Mouse (Mus musculus) CH12.LX (cell line): ENCODE results near the gene Zfhx3. TPM values are rescaled to one million over a fixed set of nuclear protein-coding genes. Genes with fewer than 3 reads are reported as not detected.

Experiments used
- DNase-seq: peaks from one replicate; pipeline ENCODE4 v3.0.0-alpha.2; 2013; ENCODE audit errors: extremely low read depth
- H3K27ac ChIP-seq: 2 replicates; pipeline ENCODE4 v1.5.1; 2012; ENCODE audit warnings: low read depth, mild to moderate bottlenecking, control low read depth, moderate library complexity; ENCODE audit not compliant: insufficient read depth
- H3K27me3 ChIP-seq: replicated peaks from 2 replicates; pipeline ENCODE3; 2012; ENCODE audit warnings: inconsistent platforms
- H3K36me3 ChIP-seq, 2 experiments: replicated peaks in 1 of 2; 2 replicates each; pipeline versions ENCODE3 to v1.6.1; 2012; ENCODE audit warnings: inconsistent platforms in 1 of 2, low read length in 1 of 2, mild to moderate bottlenecking in 1 of 2, mixed read lengths in 1 of 2, moderate library complexity in 1 of 2; ENCODE audit not compliant: control insufficient read depth in 1 of 2, insufficient read depth in 1 of 2
- H3K4me1 ChIP-seq, 2 experiments: 2 replicates each; pipeline ENCODE4 v1.6.1; 2012; ENCODE audit warnings: inconsistent platforms in 1 of 2, moderate library complexity in 1 of 2; ENCODE audit not compliant: insufficient read depth in 2 of 2, control insufficient read depth in 1 of 2
- H3K4me2 ChIP-seq: 2 replicates; pipeline ENCODE4 v1.6.1; 2012; ENCODE audit warnings: low read depth, mild to moderate bottlenecking, control low read depth; ENCODE audit not compliant: poor library complexity, insufficient read depth, severe bottlenecking
- H3K4me3 ChIP-seq, 3 experiments: fragments of 150-350 bp in 1 of 3; sonication (generic) in 1 of 3; replicated peaks in 1 of 3; 2 replicates each; pipeline versions ENCODE3 to v1.5.1; 2011 to 2012; ENCODE audit warnings: low read depth in 2 of 3, low read length in 2 of 3, mild to moderate bottlenecking in 2 of 3, moderate library complexity in 2 of 3, control low read depth in 1 of 3, improper control_type of control experiment in 1 of 3, inconsistent platforms in 1 of 3, mixed read lengths in 1 of 3; ENCODE audit not compliant: poor library complexity in 1 of 3
- H3K79me2 ChIP-seq: replicated peaks from 2 replicates; pipeline ENCODE4 v1.6.1; 2012; ENCODE audit warnings: mild to moderate bottlenecking, moderate library complexity; ENCODE audit not compliant: control insufficient read depth, poor library complexity, insufficient read depth, severe bottlenecking; ENCODE audit errors: extremely low read depth
- H3K9ac ChIP-seq: 2 replicates; pipeline ENCODE4 v1.6.1; 2012; ENCODE audit warnings: low read depth, mild to moderate bottlenecking, control low read depth, moderate library complexity; ENCODE audit not compliant: insufficient read depth
- H3K9me3 ChIP-seq: replicated peaks from 2 replicates; pipeline ENCODE3; 2012; ENCODE audit warnings: low read length, inconsistent platforms, mixed read lengths
- CHD2 ChIP-seq: IDR thresholded peaks from 2 replicates; pipeline ENCODE4 v1.6.1; 2011; ENCODE audit warnings: low read length, improper control_type of control experiment
- CTCF ChIP-seq, 2 experiments: IDR thresholded peaks in 1 of 2; conservative IDR thresholded peaks in 1 of 2; 2 replicates each; pipeline ENCODE4 v1.5.1; 2011 to 2012; ENCODE audit warnings: low read depth in 2 of 2, low read length in 2 of 2, improper control_type of control experiment in 1 of 2, inconsistent platforms in 1 of 2, mild to moderate bottlenecking in 1 of 2, moderate library complexity in 1 of 2
- E2F4 ChIP-seq: IDR thresholded peaks from 2 replicates; pipeline ENCODE4 v1.6.1; 2011; ENCODE audit warnings: low read depth, low read length, improper control_type of control experiment; ENCODE audit not compliant: insufficient replicate concordance
- EP300 ChIP-seq: IDR thresholded peaks from 2 replicates; pipeline ENCODE4 v1.6.1; 2011; ENCODE audit warnings: low read length, improper control_type of control experiment
- GABPA ChIP-seq: IDR thresholded peaks from 2 replicates; pipeline ENCODE4 v1.6.1; 2012; ENCODE audit warnings: low read depth, low read length, improper control_type of control experiment, inconsistent platforms; ENCODE audit not compliant: insufficient replicate concordance
- HCFC1 ChIP-seq: IDR thresholded peaks from 2 replicates; pipeline ENCODE4 v1.6.1; 2012; ENCODE audit warnings: low read depth, mild to moderate bottlenecking, inconsistent platforms, low read length, improper control_type of control experiment
- IRF4 ChIP-seq: IDR thresholded peaks from 2 replicates; pipeline ENCODE4 v1.6.1; 2014; ENCODE audit warnings: low read depth, mild to moderate bottlenecking, inconsistent platforms, low read length, improper control_type of control experiment
- JUN ChIP-seq: IDR thresholded peaks from 2 replicates; pipeline ENCODE4 v1.6.1; 2011; ENCODE audit warnings: low read depth, mild to moderate bottlenecking, low read length, improper control_type of control experiment, moderate library complexity; ENCODE audit not compliant: insufficient read depth
- MAX ChIP-seq: IDR thresholded peaks from 2 replicates; pipeline ENCODE4 v1.6.1; 2011; ENCODE audit warnings: low read length, improper control_type of control experiment
- MAZ ChIP-seq: IDR thresholded peaks from 2 replicates; pipeline ENCODE4 v1.6.1; 2012; ENCODE audit warnings: low read depth, mild to moderate bottlenecking, inconsistent platforms, low read length, improper control_type of control experiment, moderate library complexity
- MYC ChIP-seq: IDR thresholded peaks from 2 replicates; pipeline ENCODE4 v1.6.1; 2011; ENCODE audit warnings: low read depth, mild to moderate bottlenecking, improper control_type of control experiment, low read length
- NRF1 ChIP-seq: IDR thresholded peaks from 2 replicates; pipeline ENCODE4 v1.6.1; 2014; ENCODE audit warnings: low read depth, mild to moderate bottlenecking, inconsistent platforms, low read length, improper control_type of control experiment, moderate library complexity
- PAX5 ChIP-seq: IDR thresholded peaks from 2 replicates; pipeline ENCODE4 v1.6.1; 2012; ENCODE audit warnings: low read length, inconsistent platforms, mixed read lengths
- POLR2A ChIP-seq: IDR thresholded peaks from 2 replicates; pipeline ENCODE4 v1.6.1; 2011; ENCODE audit warnings: low read depth, mild to moderate bottlenecking, improper control_type of control experiment, low read length
- POLR2AphosphoS2 ChIP-seq: IDR thresholded peaks from 2 replicates; pipeline ENCODE4 v1.6.1; 2011; ENCODE audit warnings: low read depth, low read length, improper control_type of control experiment
- RCOR1 ChIP-seq: conservative IDR thresholded peaks from 2 replicates; pipeline ENCODE4 v1.6.1; 2012; ENCODE audit warnings: low read depth, mild to moderate bottlenecking, inconsistent platforms, low read length, improper control_type of control experiment
- SIN3A ChIP-seq: IDR thresholded peaks from 2 replicates; pipeline ENCODE4 v1.6.1; 2012; ENCODE audit warnings: low read length, improper control_type of control experiment, inconsistent platforms
- TCF12 ChIP-seq: IDR thresholded peaks from 2 replicates; pipeline ENCODE4 v1.6.1; 2014; ENCODE audit warnings: low read depth, mild to moderate bottlenecking, inconsistent platforms, low read length, improper control_type of control experiment
- ZKSCAN1 ChIP-seq: IDR thresholded peaks from 2 replicates; pipeline ENCODE4 v1.6.1; 2012; ENCODE audit warnings: low read depth, inconsistent platforms, low read length, improper control_type of control experiment, borderline replicate concordance
- ZNF384 ChIP-seq: IDR thresholded peaks from 2 replicates; pipeline ENCODE4 v1.6.1; 2012; ENCODE audit warnings: low read depth, low read length, improper control_type of control experiment, inconsistent platforms
- dilution Hi-C: fragments of 300-500 bp; cut with MboI; formaldehyde crosslinking; loops from 2 replicates; pipeline ENCODE4 v1.14.3; 2020; ENCODE audit warnings: low sequenced_read_pairs; ENCODE audit not compliant: extremely low pct_unique_long_range_greater_than_20kb, extremely low pct_ligation_motif_present
- in situ Hi-C: fragments of 300-500 bp; cut with MboI; formaldehyde crosslinking; loops from 3 replicates; pipeline ENCODE4 v1.14.3; 2019; ENCODE audit warnings: low sequenced_read_pairs, low pct_ligation_motif_present, low pct_unique_long_range_greater_than_20kb, mixed read lengths
- polyA plus RNA-seq: library from polyadenylated mRNA; unstranded; fragments of >175 nt; gene quantifications from 2 replicates; pipeline ENCODE4 v1.2.1, GENCODE M21; 2012; ENCODE audit warnings: low read depth; ENCODE audit not compliant: insufficient read length
- total RNA-seq, 2 experiments: library from RNA; depleted of rRNA; stranded (reverse); fragments of 300-350 nt in 1 of 2; fragments of >200 nt in 1 of 2; gene quantifications; 2 replicates each; pipeline ENCODE4 v1.2.3; 2012 to 2014

The Zfhx3 gene
- total and polyA plus RNA-seq, 3 experiments = 0.05 to 0.76 (median 0.68) TPM

- TF ChIP-seq POLR2AphosphoS2 (no peak), JUN (no peak), ZKSCAN1 (no peak), PAX5 (no peak), MYC (no peak)
- TF ChIP-seq, all 38 proteins: peak for 0
- Histone ChIP-seq H3K27me3 (no peaks in the 10 kb centered on the region), H3K4me1 (no peaks in the 10 kb centered on the region), H3K4me2 (no peak overlapping the region), H3K27ac (no peak overlapping the region), H3K9me3 (no peaks in the 10 kb centered on the region), H3K9ac (no peak overlapping the region), H3K79me2 (no peaks in the 10 kb centered on the region), H3K4me3 (no peak overlapping the region), H3K36me3 (no peaks in the 10 kb centered on the region)
- in situ Hi-C loops = no loop called here
- dilution Hi-C loops = no loop called here
- no peak for DNase-seq
Observed at GRCm38 (mm10) chr8:108101978-108102865, 159.8 kb downstream of the Zfhx3 start.

GRCm38 (mm10) chr8:108104471-108105098 lies 162.1 kb downstream of the Zfhx3 start:
- TF ChIP-seq HCFC1 = no peak

GRCm38 (mm10) chr8:108125053-108125452 lies 182.6 kb downstream of the Zfhx3 start:
- no peaks in the 10 kb centered on the region for H3K9me3 ChIP-seq
- dilution Hi-C loops (no loop called here), in situ Hi-C loops (no loop called here)
- H3K4me1 ChIP-seq = no peaks in the 10 kb centered on the region
- DNase-seq = no peak
- no peaks in the 10 kb centered on the region for H3K27me3 ChIP-seq
- H3K27ac ChIP-seq = no peak overlapping the region
- H3K4me2 ChIP-seq = no peak overlapping the region
- no peaks in the 10 kb centered on the region for H3K79me2 ChIP-seq
- TF ChIP-seq EP300 = no peak
- TF ChIP-seq HCFC1 = no peak
- no peak for TF ChIP-seq GABPA
- TF ChIP-seq SIN3A = no peak
- no peak for TF ChIP-seq CHD2
- TF ChIP-seq E2F4 = no peak
- TF ChIP-seq MAX = no peak
- TF ChIP-seq ZNF384 = no peak
- no peak for TF ChIP-seq MAZ
- TF ChIP-seq TCF12 = no peak
- TF ChIP-seq CTCF (conservative IDR thresholded peaks at IDR 0.05 in 1 of 2, IDR thresholded peaks at IDR 0.05 in 1 of 2; ENCODE audit: low read depth in 2 of 2, low read length in 2 of 2) = no peak
- TF ChIP-seq IRF4 = no peak
- TF ChIP-seq POLR2A = no peak
- no peak for TF ChIP-seq RCOR1
- no peak for TF ChIP-seq POLR2AphosphoS2
- no peak for TF ChIP-seq NRF1
- H3K9ac ChIP-seq = no peak overlapping the region
- H3K36me3 ChIP-seq = no peaks in the 10 kb centered on the region
- H3K4me3 ChIP-seq = no peak overlapping the region

More at GRCm38 (mm10) chr8:108104471-108105098, 162.1 kb downstream of the Zfhx3 start:
- Histone ChIP-seq H3K27me3 (no peaks in the 10 kb centered on the region), H3K79me2 (no peaks in the 10 kb centered on the region), H3K9ac (no peak overlapping the region), H3K4me3 (no peak overlapping the region), H3K36me3 (no peaks in the 10 kb centered on the region), H3K9me3 (no peaks in the 10 kb centered on the region), H3K27ac (no peak overlapping the region), H3K4me2 (no peak overlapping the region), H3K4me1 (no peaks in the 10 kb centered on the region)
- no peak for DNase-seq
- in situ Hi-C loops (no loop called here), dilution Hi-C loops (no loop called here)
